Mouse (Mus musculus) cerebellum, adult 2 months (tissue): ENCODE measurements around the gene Cuedc2.

Experiments used
- CTCF ChIP-seq: fragments of 200-500 bp; IDR thresholded peaks from 2 replicates; pipeline ENCODE4 v1.5.1; 2011; ENCODE audit warnings: low read depth, mild to moderate bottlenecking, control low read depth, low read length, moderate library complexity, borderline replicate concordance; ENCODE audit not compliant: insufficient read depth
- POLR2A ChIP-seq: fragments of 200-500 bp; IDR thresholded peaks from 2 replicates; pipeline ENCODE4 v1.6.1; 2011; ENCODE audit warnings: low read length, control low read depth, borderline replicate concordance; ENCODE audit not compliant: insufficient read depth

GRCm38 (mm10) chr19:46338942-46339286 lies 412 bp upstream of the Cuedc2 start:
- no peak for TF ChIP-seq POLR2A
- no peak for TF ChIP-seq CTCF
